Mouse (Mus musculus) bone marrow, adult 2 months (tissue): ENCODE data around the gene Pla2g15.

Source experiments
- CTCF ChIP-seq: fragments of 200-500 bp; IDR thresholded peaks from 2 replicates; pipeline ENCODE4 v1.5.1; 2011; ENCODE audit warnings: low read length, control low read depth; ENCODE audit not compliant: control insufficient read depth, insufficient read depth
- POLR2A ChIP-seq: fragments of 200-500 bp; IDR thresholded peaks from 2 replicates; pipeline ENCODE4 v1.6.1; 2011; ENCODE audit warnings: low read depth, mild to moderate bottlenecking, control low read depth, low read length, borderline replicate concordance; ENCODE audit not compliant: control insufficient read depth

DNA sequence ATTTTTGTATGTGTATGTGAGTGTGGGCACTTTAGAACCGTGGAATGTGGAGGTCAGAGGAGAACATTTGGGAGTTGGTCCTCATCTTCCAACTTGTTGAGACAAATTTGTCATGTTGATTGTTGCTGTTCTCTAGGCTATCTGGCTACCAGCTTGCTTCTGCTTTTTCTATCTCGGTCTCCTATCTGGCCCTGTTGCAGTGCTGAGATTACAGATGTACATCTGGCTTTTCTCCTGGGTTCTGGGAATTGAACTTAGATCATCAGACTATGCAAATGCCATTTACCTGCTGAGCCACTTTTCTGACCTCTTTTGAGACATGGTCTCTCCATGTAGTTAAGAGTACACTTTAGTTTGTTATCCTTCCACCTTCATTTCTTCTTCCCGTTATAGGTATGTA lies 23.4 kb downstream of the Pla2g15 start:
- TF ChIP-seq POLR2A, result no peak
- no peak for TF ChIP-seq CTCF
